Mouse (Mus musculus) G1E (cell line): ENCODE data around the gene Fahd1.

ENCODE experiments used
- CTCF ChIP-seq: IDR thresholded peaks from 2 replicates; pipeline ENCODE4 v1.5.1; 2012; ENCODE audit warnings: low read depth, low read length, inconsistent platforms, mixed read lengths
- GATA1 ChIP-seq: IDR thresholded peaks from 2 replicates; pipeline ENCODE4 v1.6.1; 2012; ENCODE audit warnings: borderline replicate concordance, low read length, inconsistent platforms, mixed read lengths
- POLR2AphosphoS5 ChIP-seq: IDR thresholded peaks from 2 replicates; pipeline ENCODE4 v1.6.1; 2012; ENCODE audit warnings: low read depth, low read length, inconsistent platforms; ENCODE audit not compliant: insufficient replicate concordance

GRCm38 (mm10) chr17:24844525-24844924 is 5.6 kb downstream of the Fahd1 start:
- TF ChIP-seq CTCF: no peak
- no peak for TF ChIP-seq POLR2AphosphoS5
- TF ChIP-seq GATA1: no peak
